Mouse (Mus musculus) c-Kit-negative CD71-positive TER-119-positive erythroid progenitor cells, embryonic 14.5 days (primary cell): Measurements from ENCODE around the gene Rps29.

Source experiments
- DNase-seq: peaks from one replicate; pipeline ENCODE4 v3.0.0-alpha.2; 2013; ENCODE audit warnings: low read depth, low spot score

The Rps29 gene

GRCm38 (mm10) chr12:69130486-69130885 is 28.5 kb downstream of the Rps29 start:
- DNase-seq = no peak

GRCm38 (mm10) chr12:69129634-69130310 is 29.2 kb downstream of the Rps29 start:
- DNase-seq = no peak

- DNase-seq = no peak
These were observed 31.4 kb downstream of the Rps29 start for GRCm38 (mm10) chr12:69127626-69128025.

GRCm38 (mm10) chr12:69127170-69127569 is 31.8 kb downstream of the Rps29 start:
- peak; percentile 50 for DNase-seq

- DNase-seq = no peak
These were observed 33.9 kb downstream of the Rps29 start for GRCm38 (mm10) chr12:69125066-69125465.

- DNase-seq = no peak
These were observed 36.2 kb downstream of the Rps29 start for GRCm38 (mm10) chr12:69122801-69123200.

GRCm38 (mm10) chr12:69119908-69120307 is 39.1 kb downstream of the Rps29 start:
- DNase-seq = no peak
